Mouse (Mus musculus) hindbrain, postnatal 0 days (tissue): ENCODE data around the gene Prr23a1. TPM values are rescaled to one million over a fixed set of nuclear protein-coding genes. Genes with fewer than 3 reads are reported as not detected.

Source experiments
- ATAC-seq: fragments of 200-750 bp; cut with Nextera tagmentation; 2 replicates; pipeline ENCODE4 v1.8.0; 2017; ENCODE audit warnings: mild to moderate bottlenecking, moderate TSS enrichment, moderate library complexity
- DNase-seq: peaks from one replicate; pipeline ENCODE4 v3.0.0-alpha.2; 2015; ENCODE audit warnings: low spot score
- H3K27ac ChIP-seq: fragments of 300-500 bp; sonication (generic); 2 replicates; pipeline ENCODE4 v1.5.1; 2014; ENCODE audit warnings: mild to moderate bottlenecking
- H3K27me3 ChIP-seq: fragments of 300-500 bp; sonication (generic); 2 replicates; pipeline ENCODE4 v1.6.1; 2014; ENCODE audit warnings: low read length, mixed read lengths; ENCODE audit not compliant: insufficient read depth
- H3K36me3 ChIP-seq: fragments of 300-500 bp; sonication (generic); 2 replicates; pipeline ENCODE4 v1.6.1; 2014; ENCODE audit warnings: low read length, mixed read lengths; ENCODE audit not compliant: insufficient read depth
- H3K4me1 ChIP-seq: fragments of 300-500 bp; sonication (generic); 2 replicates; pipeline ENCODE4 v1.6.1; 2014; ENCODE audit warnings: antibody characterized with exemption, low read length, mixed read lengths; ENCODE audit not compliant: insufficient read depth
- H3K4me2 ChIP-seq: fragments of 300-500 bp; sonication (generic); 2 replicates; pipeline ENCODE4 v1.6.1; 2014; ENCODE audit warnings: low read depth, mild to moderate bottlenecking, low read length, moderate library complexity, mixed read lengths
- H3K4me3 ChIP-seq: fragments of 300-500 bp; sonication (generic); 2 replicates; pipeline ENCODE4 v1.5.1; 2014; ENCODE audit warnings: low read length
- H3K9ac ChIP-seq: fragments of 300-500 bp; sonication (generic); replicated peaks from 2 replicates; pipeline ENCODE4 v1.6.1; 2014; ENCODE audit warnings: mild to moderate bottlenecking, low read length, moderate library complexity, mixed read lengths
- H3K9me3 ChIP-seq: fragments of 300-500 bp; sonication (generic); 2 replicates; pipeline ENCODE4 v1.6.1; 2016; ENCODE audit warnings: low read length, mixed read lengths
- CTCF ChIP-seq: IDR thresholded peaks from 2 replicates; pipeline ENCODE4 v1.5.1; 2016; ENCODE audit warnings: antibody characterized with exemption, control low read depth, low read depth
- WGBS: fragments of 180-500 bp; shearing (Covaris S2); extraction: QIAGEN DNeasy Blood & Tissue Kit; methylation state at CpG from one replicate; pipeline ENCODE4 v1.1.7; 2014; 5-methylcytosine and 5-hydroxymethylcytosine counted together
- polyA plus RNA-seq: library from polyadenylated mRNA; unstranded; fragments of >200 nt; fragmentation: Nextera tagmentation; extraction: Ambion mirVana; gene quantifications from 2 replicates; pipeline ENCODE4 v1.2.1, GENCODE M21; 2015
- total RNA-seq: library from RNA; depleted of rRNA; stranded (reverse); fragments of >200 nt; gene quantifications from 2 replicates; pipeline ENCODE4 v1.2.3, GENCODE M21; 2014; rRNA removed

Gene Prr23a1
- total and polyA plus RNA-seq, 2 experiments from 2014 or later = not detected

DNA sequence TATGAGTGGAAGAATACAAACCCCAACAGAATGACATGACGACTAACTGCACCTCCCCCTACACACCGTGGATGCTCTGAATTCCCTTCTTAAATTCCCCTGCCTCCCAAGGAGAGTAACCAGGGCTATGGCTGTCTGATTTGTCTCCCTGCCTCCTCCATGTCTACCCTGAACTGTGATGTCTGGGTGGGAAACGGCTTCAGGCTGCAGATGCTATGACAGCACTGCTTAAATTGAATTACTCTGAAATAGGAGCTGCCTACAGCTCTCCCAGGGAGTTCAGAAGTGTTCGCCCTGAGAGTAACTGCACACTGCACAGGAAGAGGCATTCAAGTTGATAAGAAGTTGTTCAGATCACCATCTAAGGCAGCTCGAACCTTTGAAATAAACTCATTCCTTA, 12.8 kb upstream of the Prr23a1 start:
- H3K4me1 ChIP-seq = no peaks in the 10 kb centered on the region
- H3K4me2 ChIP-seq = no peak overlapping the region
- H3K27ac ChIP-seq = no peak overlapping the region
- TF ChIP-seq CTCF = no peak
- no peak overlapping the region for H3K9ac ChIP-seq
- no peaks in the 10 kb centered on the region for H3K36me3 ChIP-seq
- H3K4me3 ChIP-seq = no peak overlapping the region
- 62% methylated on average over 5 of the region's 5 CpGs for WGBS
- no peaks in the 10 kb centered on the region for H3K27me3 ChIP-seq
- DNase-seq (no peak), ATAC-seq (no peak)
- H3K9me3 ChIP-seq = 0 out of 2 replicates have a peak, but pooled peaks cover 2% of the 10 kb centered on the region

DNA sequence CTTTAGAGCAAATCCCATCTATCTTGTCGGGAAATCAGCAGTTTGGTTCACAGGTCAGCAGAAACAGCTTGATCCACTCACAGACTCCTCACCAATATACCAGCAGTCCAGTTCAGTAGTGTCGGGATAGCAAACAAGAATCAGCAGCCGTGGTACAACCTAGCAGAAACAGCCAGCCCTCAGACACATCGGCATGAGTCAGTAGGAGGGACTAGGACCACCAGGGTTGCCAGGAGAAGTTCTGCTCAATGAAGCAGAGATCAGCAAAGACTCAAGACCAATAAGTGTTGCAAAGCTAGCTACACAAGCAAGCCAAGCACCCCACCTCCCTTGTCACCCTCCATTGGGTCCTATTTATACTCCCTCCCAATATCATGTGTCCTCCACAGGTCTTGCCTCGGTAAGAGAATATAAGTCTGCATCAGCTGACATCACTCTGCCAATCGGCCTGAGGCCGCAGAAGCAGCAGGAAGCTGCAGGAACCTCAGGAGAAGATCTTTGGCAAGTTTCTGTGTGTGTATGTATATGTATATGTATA, 4.7 kb upstream of the Prr23a1 start:
- TF ChIP-seq CTCF = no peak
- Histone ChIP-seq H3K27ac (no peak overlapping the region), H3K9ac (no peak overlapping the region), H3K4me3 (no peak overlapping the region), H3K27me3 (no peaks in the 10 kb centered on the region), H3K4me2 (no peak overlapping the region), H3K36me3 (no peaks in the 10 kb centered on the region), H3K4me1 (no peaks in the 10 kb centered on the region), H3K9me3 (0 out of 2 replicates have a peak, but pooled peaks cover 3% of the 10 kb centered on the region)
- WGBS = 82% methylated on average over 7 of the region's 7 CpGs
- no peak for ATAC-seq
- DNase-seq = no peak

DNA sequence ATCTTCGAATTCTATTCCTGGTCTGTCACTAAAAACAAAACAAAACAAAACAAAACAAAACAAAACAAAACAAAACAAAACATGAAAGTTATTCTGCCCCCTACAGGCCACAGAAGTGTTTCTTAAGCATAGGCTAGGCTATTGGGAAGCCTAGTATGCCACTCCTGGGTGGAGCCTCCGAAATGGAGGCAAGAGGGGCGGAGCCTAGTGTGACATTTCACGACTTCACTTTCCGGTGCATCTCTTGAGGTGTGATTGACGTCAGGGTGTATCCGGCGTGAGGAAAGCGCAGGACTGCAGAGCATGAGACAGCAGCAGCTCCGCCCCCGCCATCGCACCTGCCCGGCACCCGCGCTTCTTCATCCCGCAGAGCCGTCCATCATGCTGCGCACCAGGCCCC, 13.9 kb downstream of the Prr23a1 start, which contains the start of gene Prr23a2:
TSS of gene Prr23a2 (plus strand) at position 285 of the 400 bp plus-strand sequence.
- no peaks in the 10 kb centered on the region for H3K9me3 ChIP-seq
- no peaks in the 10 kb centered on the region for H3K4me1 ChIP-seq
- TF ChIP-seq CTCF = no peak
- no peak for DNase-seq
- no peak within 1 kb of the TSS for H3K4me2 ChIP-seq
- no peaks in the 10 kb centered on the region for H3K36me3 ChIP-seq
- 77% methylated on average over 18 of the region's 18 CpGs for WGBS
- H3K27ac ChIP-seq = no peak within 1 kb of the TSS
- H3K9ac ChIP-seq = no peak within 1 kb of the TSS
- no peaks in the 10 kb centered on the region for H3K27me3 ChIP-seq
- no peak for ATAC-seq
- no peak within 1 kb of the TSS for H3K4me3 ChIP-seq

DNA sequence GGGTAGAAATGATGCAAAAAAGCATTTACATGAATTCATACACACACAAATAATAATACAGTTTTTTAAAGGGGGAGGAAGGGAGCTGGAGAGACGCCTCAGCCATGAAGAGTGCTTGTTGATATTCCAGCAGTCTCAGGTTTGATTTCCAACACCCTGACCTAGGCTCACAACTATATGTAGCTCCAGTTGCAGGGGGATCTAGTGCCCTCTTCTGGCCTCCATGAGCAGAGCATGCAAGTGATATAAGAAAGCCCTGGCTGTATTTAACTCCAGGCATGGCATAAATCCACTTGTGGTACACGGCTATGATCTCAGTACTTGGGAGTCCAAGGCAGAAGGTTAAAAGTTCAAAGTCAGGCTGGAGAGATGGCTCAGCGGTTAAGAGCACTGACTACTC, 21.2 kb downstream of the Prr23a1 start:
- H3K27me3 ChIP-seq = no peaks in the 10 kb centered on the region
- no peak overlapping the region for H3K27ac ChIP-seq
- H3K9me3 ChIP-seq = 0 out of 2 replicates have a peak, but pooled peaks cover 6% of the 10 kb centered on the region
- H3K4me1 ChIP-seq = no peaks in the 10 kb centered on the region
- 71% methylated on average over 3 of the region's 3 CpGs for WGBS
- H3K9ac ChIP-seq = no peak overlapping the region
- no peaks in the 10 kb centered on the region for H3K36me3 ChIP-seq
- no peak; the same call in 1 of the 2 replicates for TF ChIP-seq CTCF
- DNase-seq (no peak), ATAC-seq (no peak)
- no peak overlapping the region for H3K4me3 ChIP-seq
- no peak overlapping the region for H3K4me2 ChIP-seq

DNA sequence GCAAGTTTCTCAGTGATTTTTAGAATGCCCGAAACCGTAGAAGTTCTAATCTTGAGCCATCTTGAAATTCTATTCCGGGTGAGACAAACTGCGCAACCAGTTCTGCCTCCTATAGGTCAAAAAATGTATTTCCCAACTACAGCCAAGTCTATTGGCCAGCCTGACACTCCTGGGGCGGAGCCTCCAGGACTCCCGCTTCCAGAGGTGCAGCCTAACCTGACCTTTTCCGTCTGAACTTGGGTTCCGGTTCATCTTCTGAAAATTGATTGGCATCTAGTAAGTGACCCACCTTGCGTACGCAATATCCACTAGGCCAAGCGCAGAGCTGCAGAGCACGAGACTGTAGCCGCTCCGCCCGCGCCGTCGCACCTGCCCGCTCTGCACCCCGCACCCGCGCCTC, 22.3 kb downstream of the Prr23a1 start, which contains the start of gene Prr23a3:
TSS of gene Prr23a3 (plus strand) at position 197 of the 400 bp plus-strand sequence.
- Histone ChIP-seq H3K36me3 (no peaks in the 10 kb centered on the region), H3K4me2 (no peak within 1 kb of the TSS), H3K4me1 (no peaks in the 10 kb centered on the region), H3K9me3 (0 out of 2 replicates have a peak, but pooled peaks cover 6% of the 10 kb centered on the region), H3K27me3 (no peaks in the 10 kb centered on the region), H3K27ac (no peak within 1 kb of the TSS), H3K4me3 (no peak within 1 kb of the TSS), H3K9ac (no peak within 1 kb of the TSS)
- DNase-seq = no peak
- ATAC-seq = no peak
- 68% methylated on average over 22 of the region's 22 CpGs for WGBS
- TF ChIP-seq CTCF = no peak

Other genes starting within 250 kb of the Prr23a1 start
- 44.8 and 56.8 TPM in 2 replicates for gene Mrps22, start 240.8 kb upstream of the Prr23a1 start, total RNA-seq
- 43.8 and 48.5 TPM in 2 replicates for gene Mrps22, start 240.8 kb upstream of the Prr23a1 start, polyA plus RNA-seq
- gene Prr23a2, start 14.0 kb downstream of the Prr23a1 start, total RNA-seq = not detected in 2 replicates
- not detected in 2 replicates for gene Prr23a2, start 14.0 kb downstream of the Prr23a1 start, polyA plus RNA-seq
- not detected in 2 replicates for gene Prr23a3, start 22.3 kb downstream of the Prr23a1 start, total RNA-seq
- 0.09 TPM in 1 of 2 replicates, not detected in the other for gene Prr23a3, start 22.3 kb downstream of the Prr23a1 start, polyA plus RNA-seq
- not detected in 2 replicates for gene 7420426K07Rik, start 60.6 kb downstream of the Prr23a1 start, total RNA-seq
- not detected in 2 replicates for gene 7420426K07Rik, start 60.6 kb downstream of the Prr23a1 start, polyA plus RNA-seq
- 0.04 and 0.05 TPM in 2 replicates for gene Foxl2, start 112.8 kb downstream of the Prr23a1 start, total RNA-seq
- 0.28 and 0.57 TPM in 2 replicates for gene Foxl2, start 112.8 kb downstream of the Prr23a1 start, polyA plus RNA-seq
- gene Faim, start 143.9 kb downstream of the Prr23a1 start, total RNA-seq = 31.3 and 32.1 TPM in 2 replicates
- gene Faim, start 143.9 kb downstream of the Prr23a1 start, polyA plus RNA-seq = 116 and 123 TPM in 2 replicates
- gene Gm1123, start 193.2 kb downstream of the Prr23a1 start, total RNA-seq = not detected in 2 replicates
- gene Gm1123, start 193.2 kb downstream of the Prr23a1 start, polyA plus RNA-seq = 0.09 and 0.15 TPM in 2 replicates